In the genomic region with DNA sequence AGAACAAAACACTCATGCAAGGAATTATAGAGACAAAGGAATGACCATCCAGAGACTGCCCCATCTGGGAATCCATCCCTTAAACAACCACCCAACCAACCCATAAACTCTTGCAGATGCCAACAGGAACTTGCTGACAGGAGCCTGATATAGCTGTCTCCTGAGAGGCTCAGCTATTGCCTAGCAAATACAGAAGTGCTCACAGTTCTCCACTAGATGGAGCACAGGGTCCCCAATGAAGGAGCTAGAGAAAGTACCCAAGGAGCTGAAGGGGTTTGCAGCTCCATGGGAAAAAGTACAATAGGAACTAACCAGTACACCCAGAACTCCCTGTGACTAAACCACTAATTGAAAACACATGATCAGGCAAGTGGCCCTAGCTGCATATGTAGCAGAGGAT, we compare ENCODE assay signal across 11 mouse cellular contexts.
DNase-seq lines count a peak whose midpoint lies in the region; ATAC-seq lines count a peak whose summit lies in the region.
"Had no signal": no experiment of that assay in that cellular context is flagged by ENCODE, and none has a peak within 500 bp of the region (broad histone marks: within the 10 kb centered on the region; RNA-seq: fewer than 3 reads in every experiment).

No protein-coding gene starts in this region.

- H3K27me3 ChIP-seq in neural tube, embryonic 12.5 days (replicated peaks) = no peaks in the 10 kb centered on the region
- H3K27me3 ChIP-seq in forebrain, embryonic 15.5 days = no peaks in the 10 kb centered on the region

- no peak overlapping the region for H3K9ac ChIP-seq in neural tube, embryonic 12.5 days
- no peak overlapping the region for H3K9ac ChIP-seq in forebrain, embryonic 15.5 days (replicated peaks)

- no peaks in the 10 kb centered on the region for H3K9me3 ChIP-seq in neural tube, embryonic 12.5 days
- H3K9me3 ChIP-seq in forebrain, embryonic 15.5 days = no peaks in the 10 kb centered on the region

- H3K36me3 ChIP-seq in neural tube, embryonic 12.5 days = no peaks in the 10 kb centered on the region
- no peaks in the 10 kb centered on the region for H3K36me3 ChIP-seq in forebrain, embryonic 15.5 days

- no peak overlapping the region for H3K4me3 ChIP-seq in neural tube, embryonic 12.5 days
- no peak overlapping the region for H3K4me3 ChIP-seq in forebrain, embryonic 15.5 days

- DNase-seq in frontal cortex, postnatal 25 days (ENCODE audit: low spot score in 2 of 2) = no peak
- no peak for DNase-seq in neural tube, embryonic 10.5 days (ENCODE audit: extremely low spot score, low spot score)
- DNase-seq in telencephalon, adult 2 months (ENCODE audit: low read depth, low spot score) = peak; percentile 4
- DNase-seq in lung, postnatal 36 days = no peak
- DNase-seq: cerebellum, postnatal 25 days; heart, postnatal 10 days; lung, adult 2 months had no signal

- ATAC-seq in frontal cortex, adult (ENCODE audit: low TSS enrichment) = peak; percentile 38; the same call in 1 of the 2 replicates
- ATAC-seq in neural tube, embryonic 12.5 days (ENCODE audit: low FRiP score, low read depth) = peak; percentile 66; the same call in 1 of the 2 replicates
- ATAC-seq in forebrain, embryonic 15.5 days (replicated peaks) = 0 out of 2 replicates have a peak, but pooled peaks have one; percentile 55
- ATAC-seq in erythroblast, adult 5-6 weeks (replicated peaks; ENCODE audit: low FRiP score, poor library complexity, severe bottlenecking) = no peak

- no peaks in the 10 kb centered on the region for H3K4me1 ChIP-seq in neural tube, embryonic 12.5 days
- no peaks in the 10 kb centered on the region for H3K4me1 ChIP-seq in forebrain, embryonic 15.5 days

- no peak overlapping the region for H3K4me2 ChIP-seq in neural tube, embryonic 12.5 days (replicated peaks)
- no peak overlapping the region for H3K4me2 ChIP-seq in forebrain, embryonic 15.5 days (replicated peaks)

- no peak overlapping the region for H3K27ac ChIP-seq in neural tube, embryonic 12.5 days
- no peak overlapping the region for H3K27ac ChIP-seq in forebrain, embryonic 15.5 days (replicated peaks)
